Mouse (Mus musculus) liver, embryonic 14.5 days (tissue): ENCODE data around the gene Hpcal1.

ENCODE experiments used
- CTCF ChIP-seq: IDR thresholded peaks from 2 replicates; pipeline ENCODE4 v1.5.1; 2016; ENCODE audit warnings: antibody characterized with exemption, low read depth, control low read depth
- EP300 ChIP-seq: IDR thresholded peaks from 2 replicates; pipeline ENCODE4 v1.6.1; 2016; ENCODE audit warnings: antibody characterized with exemption, low read depth

DNA sequence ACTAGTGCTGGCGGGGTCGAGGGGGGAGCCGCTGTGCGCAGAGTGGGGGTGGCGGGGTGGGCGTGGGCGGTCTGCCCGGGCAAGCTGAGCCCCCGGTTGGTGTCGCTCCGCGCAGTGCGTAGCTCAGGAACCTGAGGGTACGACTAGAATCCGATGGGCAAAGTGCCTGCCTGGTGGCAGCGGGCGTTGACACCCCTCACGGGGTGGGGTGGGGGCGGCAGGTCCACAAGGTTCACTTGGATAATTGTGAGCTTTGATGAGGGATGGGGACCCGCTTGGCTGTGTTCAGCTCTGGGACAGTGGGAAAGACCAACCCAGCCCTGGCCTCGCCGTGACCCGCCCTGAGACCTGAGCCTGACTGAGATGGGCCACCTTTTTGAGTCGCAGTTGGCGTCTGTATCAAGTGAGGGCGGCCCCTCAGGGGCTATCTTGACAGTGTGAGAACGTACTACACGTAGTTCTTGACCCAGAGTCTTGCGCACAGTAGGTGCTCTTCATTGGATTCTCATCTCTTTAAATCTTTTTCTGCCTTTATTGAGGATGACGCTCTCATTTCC is 742 bp downstream of the Hpcal1 start:
- TF ChIP-seq CTCF (no peak), EP300 (no peak)
